Mouse (Mus musculus): Measurements from ENCODE around the gene Tanc2.

DNA sequence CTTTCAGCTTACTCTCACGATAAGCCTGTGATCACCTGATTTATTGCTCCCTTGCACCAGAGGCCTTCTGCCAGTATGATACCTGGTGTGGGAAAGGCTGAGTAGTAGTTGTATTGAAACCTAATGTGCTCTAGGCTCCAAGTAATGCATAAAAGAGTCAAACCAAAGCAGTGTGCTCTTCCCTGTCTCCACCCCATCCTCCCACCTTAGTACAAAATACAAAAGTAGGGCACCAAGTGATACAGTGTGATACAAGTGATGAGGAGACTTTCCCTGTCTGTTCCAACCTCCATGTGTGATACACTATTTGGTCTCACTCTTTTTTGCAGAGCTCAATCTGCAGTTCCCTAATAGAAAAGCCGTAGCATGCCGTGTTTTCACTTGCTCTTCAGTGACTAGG lies 110.7 kb downstream of the Tanc2 start:
- TF ChIP-seq EP300 (IDR thresholded peaks at IDR 0.05; ENCODE audit: insufficient read depth, low read depth, low read length) (no peak), POLR2A (IDR thresholded peaks at IDR 0.05; ENCODE audit: insufficient read depth, low read length) (no peak), CTCF (IDR thresholded peaks at IDR 0.05; ENCODE audit: low read depth, low read length) (no peak)

Measured in ES-Bruce4 (cell line).